Mouse (Mus musculus) stomach, postnatal 0 days (tissue): ENCODE data around the gene Ppfibp1.

Experiments
- CTCF ChIP-seq: IDR thresholded peaks from 2 replicates; pipeline ENCODE4 v1.5.1; 2016; ENCODE audit warnings: antibody characterized with exemption, low read depth, mild to moderate bottlenecking, moderate library complexity
- EP300 ChIP-seq: optimal IDR thresholded peaks from 2 replicates; pipeline ENCODE3; 2016; ENCODE audit warnings: antibody characterized with exemption

DNA sequence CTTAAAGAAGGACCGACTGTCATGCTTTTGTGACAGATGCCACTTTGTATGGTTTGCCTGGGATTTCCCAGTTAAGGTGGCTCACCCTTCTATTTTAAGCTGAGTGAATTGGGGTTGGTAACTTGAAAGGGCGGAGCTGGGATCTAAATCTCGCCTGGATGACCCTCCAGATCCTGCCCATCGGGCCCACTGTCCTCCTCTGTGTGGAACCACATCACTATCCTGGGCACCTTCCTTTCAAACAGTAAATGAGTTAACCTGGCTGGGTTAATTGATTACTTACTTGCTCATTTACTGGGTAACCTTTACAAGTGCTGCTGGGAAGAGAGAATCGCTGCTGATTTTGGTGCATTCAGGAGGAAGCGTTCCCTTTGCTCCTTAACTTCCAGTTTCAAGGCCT is 30.1 kb downstream of the Ppfibp1 start:
- no peak for TF ChIP-seq CTCF
- TF ChIP-seq EP300: no peak
